Mouse (Mus musculus) spleen, postnatal 14 days (tissue): ENCODE measurements around the gene Eif3f.

Experiments used
- DNase-seq, 2 experiments: peaks; one replicate each; pipeline ENCODE4 v3.0.0; 2021 to 2022; ENCODE audit warnings: low spot score in 2 of 2

Eif3f gene

GRCm38 (mm10) chr7:108966742-108967362, 32.6 kb downstream of the Eif3f start:
- DNase-seq: no peak

- no peak for DNase-seq
Observed at GRCm38 (mm10) chr7:108968201-108968600, 34.0 kb downstream of the Eif3f start.

- DNase-seq: no peak
Observed at GRCm38 (mm10) chr7:108972273-108972672, 38.1 kb downstream of the Eif3f start.

- no peak for DNase-seq
Observed at GRCm38 (mm10) chr7:108985934-108986708, 51.9 kb downstream of the Eif3f start.

GRCm38 (mm10) chr7:108991207-108991606, 57.0 kb downstream of the Eif3f start:
- no peak for DNase-seq
